Mouse (Mus musculus): ENCODE measurements around the gene Ifi203.

GRCm38 (mm10) chr1:173953563-173953962 is 11.1 kb upstream of the Ifi203 start:
- TF ChIP-seq CTCF (IDR thresholded peaks at IDR 0.05; ENCODE audit: extremely low read depth, insufficient read length, insufficient replicate concordance, low read depth, low read length): no peak
- TF ChIP-seq POLR2A (IDR thresholded peaks at IDR 0.05; ENCODE audit: low read depth, low read length): no peak

Data from small intestine, adult 2 months (tissue).